In genomic region chr17:84144762-84145599, GRCm38 (mm10) we compare ENCODE assay signal across 11 mouse cellular contexts. TPM values are rescaled to one million over a fixed set of nuclear protein-coding genes. Genes with fewer than 3 reads are reported as not detected.
DNase-seq lines count a peak whose midpoint lies in the region; ATAC-seq and TF ChIP-seq lines count a peak whose summit lies in the region.
"Had no signal": no experiment of that assay in that cellular context is flagged by ENCODE, and none has a peak within 500 bp of the region (broad histone marks: within the 10 kb centered on the region; RNA-seq: fewer than 3 reads in every experiment).

No protein-coding gene starts in this region.

- peaks cover 64% of the 10 kb centered on the region for H3K4me1 ChIP-seq in brown adipose tissue, adult 24 weeks (ENCODE audit: control insufficient read depth, insufficient read depth, insufficient read length, low read length)
- H3K4me1 ChIP-seq in liver, embryonic 15.5 days (replicated peaks) = peaks cover 99% of the 10 kb centered on the region

- H3K27ac ChIP-seq in gastrocnemius, adult 2 months = peak overlapping the region; percentile 83
- peak overlapping the region; percentile 29; the same call in 1 of the 2 replicates for H3K27ac ChIP-seq in layer of hippocampus, adult 2 months
- peak overlapping the region; percentile 59 for H3K27ac ChIP-seq in brown adipose tissue, adult 24 weeks (replicated peaks; ENCODE audit: low read depth, low read length)
- peak overlapping the region; percentile 92 for H3K27ac ChIP-seq in liver, embryonic 15.5 days (replicated peaks)
- H3K27ac ChIP-seq: neural tube, embryonic 15.5 days had no signal

- H3K4me3 ChIP-seq in gastrocnemius, adult 2 months = no peak overlapping the region
- no peak overlapping the region for H3K4me3 ChIP-seq in layer of hippocampus, adult 2 months
- no peak overlapping the region for H3K4me3 ChIP-seq in brown adipose tissue, adult 24 weeks (ENCODE audit: insufficient read depth, low read depth, low read length)
- H3K4me3 ChIP-seq in liver, embryonic 15.5 days (replicated peaks) = no peak overlapping the region
- H3K4me3 ChIP-seq: neural tube, embryonic 15.5 days had no signal

- no peak for TF ChIP-seq CTCF in gastrocnemius, adult 2 months (IDR thresholded peaks at IDR 0.05)
- no peak for TF ChIP-seq CTCF in layer of hippocampus, adult 2 months (conservative IDR thresholded peaks at IDR 0.05)

- no peak for ATAC-seq in liver, embryonic 15.5 days (ENCODE audit: insufficient read depth)
- no peak for ATAC-seq in megakaryocyte progenitor cell, adult 5-6 weeks (replicated peaks; ENCODE audit: poor library complexity)
- ATAC-seq: forebrain, postnatal 0 days had no signal

- WGBS in liver, embryonic 15.5 days (ENCODE audit: insufficient replicate concordance) = 18% methylated on average over 5 of the region's 5 CpGs

- intact Hi-C loops in gastrocnemius, adult 2 months (cut with DNase I) = loop anchor here (5.0 kb wide), 1 partner anchor 42 kb away; the partner anchor contains the start of gene Zfp36l2

- no peaks in the 10 kb centered on the region for H3K9me3 ChIP-seq in liver, embryonic 15.5 days (replicated peaks)
- H3K9me3 ChIP-seq: neural tube, embryonic 15.5 days had no signal

- H3K36me3 ChIP-seq in liver, embryonic 15.5 days (replicated peaks) = no peaks in the 10 kb centered on the region
- H3K36me3 ChIP-seq: neural tube, embryonic 15.5 days had no signal

- H3K27me3 ChIP-seq in liver, embryonic 15.5 days = no peaks in the 10 kb centered on the region
- H3K27me3 ChIP-seq: neural tube, embryonic 15.5 days had no signal

- H3K4me2 ChIP-seq in liver, embryonic 15.5 days = peak overlapping the region; percentile 76; the same call in 1 of the 2 replicates
- H3K4me2 ChIP-seq: midbrain, embryonic 11.5 days; neural tube, embryonic 15.5 days had no signal

- DNase-seq in gastrocnemius, adult 2 months = no peak
- no peak for DNase-seq in gastrocnemius, adult 8-10 months (ENCODE audit: low spot score in 2 of 2)
- DNase-seq in layer of hippocampus, adult 2 months (ENCODE audit: low spot score in 2 of 2) = no peak
- no peak for DNase-seq in layer of hippocampus, adult 9-11 months
- no peak for DNase-seq in testis, postnatal 10 days (ENCODE audit: low spot score)
- DNase-seq: forebrain, postnatal 0 days had no signal

- peak overlapping the region; percentile 54; the same call in 1 of the 2 replicates for H3K9ac ChIP-seq in liver, embryonic 15.5 days
- H3K9ac ChIP-seq: forebrain, postnatal 0 days; neural tube, embryonic 15.5 days had no signal

RNA-seq across cellular contexts. Expression of gene Zfp36l2, which starts 42.8 kb away (rescaled TPM):
- 10 to 100 TPM in 1 of 2 experiments, 1 to 10 TPM in 1; 9.7 to 10.1 TPM for total RNA-seq in gastrocnemius, adult 2 months (2021)
- total RNA-seq in gastrocnemius, adult 8-10 months (2022) = 10 to 100 TPM in 1 of 4 experiments, 1 to 10 TPM in 3; 5.1 to 10.3 (median 7.5) TPM
- total RNA-seq in layer of hippocampus, adult 2 months (2021) = 10 to 100 TPM; 24.7 to 26.1 TPM
- polyA plus RNA-seq in brown adipose tissue, adult 24 weeks (2012; ENCODE audit: insufficient read depth, insufficient read length, missing spikeins) = 90.6 and 103 TPM in 2 replicates
- 6.8 and 7.4 TPM in 2 replicates for polyA plus RNA-seq in liver, embryonic 15.5 days (2015; fragmentation: Nextera tagmentation; extraction: Ambion mirVana)
- 269 and 286 TPM in 2 replicates for total RNA-seq in megakaryocyte progenitor cell, adult 5-6 weeks (2015)
- total RNA-seq in megakaryocyte progenitor cell, adult 5-6 weeks (2017) = 98.9 and 112 TPM in 2 replicates

Comparison
In these comparisons a context has a peak if more than half of its experiments do, and no peak if none do; other contexts are left out.
1. H3K27ac ChIP-seq: peak in every context shown above with its lines; median percentile 92 in liver, embryonic 15.5 days; 83 in gastrocnemius, adult 2 months; 59 in brown adipose tissue, adult 24 weeks; 29 in layer of hippocampus, adult 2 months.